Mouse (Mus musculus): ENCODE measurements around the gene Chchd5.
A peak's percentile ranks its signal among the peaks of the same experiment; 100 is the strongest.

The Chchd5 gene

DNA sequence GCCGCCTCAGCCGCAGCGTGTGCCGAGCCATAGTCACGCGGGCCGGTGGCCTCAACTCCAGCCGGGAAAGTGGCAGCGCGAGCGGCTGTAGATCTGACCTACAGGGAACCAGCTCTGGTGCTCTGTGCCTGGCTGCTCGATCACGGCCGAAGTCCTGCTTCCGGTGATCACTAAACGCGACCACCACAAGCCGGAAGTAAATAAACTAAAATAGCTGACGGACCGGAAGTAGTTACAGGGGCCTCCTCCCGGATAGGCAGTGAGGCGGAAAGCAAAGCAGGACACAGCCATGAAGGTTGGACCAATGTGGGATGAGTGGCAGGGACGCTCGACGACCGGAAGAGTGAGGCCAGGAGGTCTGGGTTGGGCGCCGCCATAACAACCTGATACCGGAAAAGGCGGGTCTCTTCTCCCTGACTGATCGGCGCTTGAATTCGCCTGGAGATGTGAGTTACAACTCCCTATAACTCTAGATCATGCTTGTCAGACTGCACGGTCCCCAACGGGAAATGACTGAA, at the start of gene Chchd5:
TSS of gene Chchd5 (plus strand) at position 289 of the 518 bp plus-strand sequence.
- peak; percentile 83 for DNase-seq (ENCODE audit: low read depth)

- no peak for DNase-seq (ENCODE audit: low read depth)
These were observed 48.4 kb upstream of the Chchd5 start for GRCm38 (mm10) chr2:129081097-129081496.

DNA sequence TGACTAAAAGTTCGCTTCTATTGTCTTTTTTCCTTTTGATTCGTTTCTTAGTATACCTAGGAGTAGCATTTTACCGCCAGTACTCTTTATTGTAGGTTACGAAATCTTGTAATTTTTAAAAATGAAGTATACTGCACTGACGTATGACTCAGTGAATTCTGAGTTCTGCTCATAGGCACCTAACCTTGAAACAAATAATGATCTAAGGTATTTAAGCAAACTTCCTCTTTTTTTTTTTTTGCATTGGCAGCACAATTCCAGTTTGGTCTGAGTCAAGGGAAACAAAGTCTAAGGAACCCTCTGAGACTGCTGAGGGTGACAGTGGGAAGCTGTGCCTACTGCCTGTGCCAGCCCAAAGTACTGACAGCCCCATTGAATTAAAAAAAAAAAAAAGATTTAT, 46.0 kb upstream of the Chchd5 start:
- DNase-seq (ENCODE audit: low read depth) = no peak

GRCm38 (mm10) chr2:129084959-129085358, 44.5 kb upstream of the Chchd5 start:
- DNase-seq (ENCODE audit: low read depth) = peak; percentile 72

DNA sequence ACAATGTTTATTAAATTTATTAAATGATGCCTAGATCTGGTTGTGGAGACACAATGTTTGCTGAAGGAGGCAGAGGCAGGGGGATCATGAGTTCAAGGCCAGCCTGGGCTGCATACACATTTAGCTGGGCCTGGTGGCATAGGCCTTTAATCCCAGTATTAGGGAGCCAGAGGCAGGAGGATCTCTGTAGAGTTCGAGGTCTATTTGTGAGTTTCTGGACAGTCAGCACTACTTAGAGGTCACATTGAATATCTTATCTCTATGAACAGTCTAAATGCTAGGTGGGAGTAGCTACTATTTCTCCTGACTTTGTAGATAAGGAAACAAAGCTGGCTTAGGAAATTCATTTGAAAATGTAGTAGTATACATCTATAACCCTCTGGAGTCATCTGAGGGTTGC, 42.0 kb upstream of the Chchd5 start:
- no peak for DNase-seq (ENCODE audit: low read depth)

GRCm38 (mm10) chr2:129090370-129090769, 39.1 kb upstream of the Chchd5 start:
- DNase-seq (ENCODE audit: low read depth) = no peak

- no peak for DNase-seq (ENCODE audit: low read depth)
These were observed 36.7 kb upstream of the Chchd5 start for GRCm38 (mm10) chr2:129092810-129093209.

GRCm38 (mm10) chr2:129093926-129094724, 35.4 kb upstream of the Chchd5 start:
- no peak for DNase-seq (ENCODE audit: low read depth)

- DNase-seq (ENCODE audit: low read depth) = peak; percentile 89
These were observed 28.7 kb upstream of the Chchd5 start, which contains the start of gene Polr1b for GRCm38 (mm10) chr2:129100784-129101310. Gene Polr1b (plus strand): TSS chr2:129100995.

- DNase-seq (ENCODE audit: low read depth) = no peak
These were observed 16.6 kb upstream of the Chchd5 start for GRCm38 (mm10) chr2:129112924-129113323.

DNA sequence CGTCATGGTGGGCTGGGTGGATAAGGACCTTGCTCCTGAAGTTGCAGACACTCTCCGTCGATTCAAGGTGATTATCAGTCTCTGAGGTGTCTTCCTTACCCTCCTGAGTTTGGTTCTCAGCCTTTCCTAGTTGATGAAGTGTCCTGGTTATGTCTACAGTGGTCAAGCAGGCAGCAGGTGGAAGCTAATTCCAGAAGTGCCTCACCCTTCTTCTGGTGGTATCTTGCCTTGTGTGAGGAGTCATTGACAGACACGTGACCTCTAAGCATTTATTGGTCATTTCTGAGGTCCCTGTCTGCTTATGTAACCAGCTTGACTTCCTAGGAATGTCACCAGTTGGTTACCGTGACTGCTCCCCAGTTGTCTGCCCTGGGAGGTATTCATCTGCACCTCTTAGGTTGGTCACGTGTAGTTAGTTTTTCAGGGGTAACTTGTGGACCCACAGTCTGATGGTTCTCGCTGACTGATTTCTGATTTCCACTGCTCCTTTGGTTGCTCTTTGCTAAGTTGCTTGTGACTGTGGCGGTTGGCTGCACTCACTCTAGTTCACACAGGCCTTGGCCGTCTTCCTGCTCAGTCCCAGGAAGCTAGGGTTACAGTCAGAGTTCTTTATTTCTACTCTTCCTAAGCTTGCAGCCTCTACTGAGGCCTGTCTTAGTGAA, 13.7 kb upstream of the Chchd5 start:
- no peak for DNase-seq (ENCODE audit: low read depth)

GRCm38 (mm10) chr2:129116368-129116739, 13.1 kb upstream of the Chchd5 start:
- DNase-seq (ENCODE audit: low read depth) = no peak

DNA sequence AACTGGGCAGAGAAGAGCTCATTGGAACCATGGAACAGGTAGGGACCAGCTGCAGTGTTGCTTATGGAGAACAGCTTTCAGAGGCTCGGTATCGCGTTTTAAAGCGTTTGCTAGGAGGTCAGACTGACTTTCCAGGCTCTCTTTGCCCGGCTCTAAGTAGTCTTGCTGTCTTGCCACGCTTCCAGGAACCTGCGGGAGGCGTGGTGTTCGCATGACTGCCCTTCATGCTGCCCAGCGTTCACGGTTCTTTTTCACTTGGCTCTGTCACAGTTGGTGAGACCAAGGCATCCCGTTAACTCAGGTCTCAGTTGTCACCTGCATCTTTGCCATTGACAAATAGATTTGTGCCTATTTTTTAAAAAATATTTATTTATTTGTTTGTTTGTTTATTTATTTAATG, 11.4 kb upstream of the Chchd5 start:
- DNase-seq (ENCODE audit: low read depth) = no peak

DNA sequence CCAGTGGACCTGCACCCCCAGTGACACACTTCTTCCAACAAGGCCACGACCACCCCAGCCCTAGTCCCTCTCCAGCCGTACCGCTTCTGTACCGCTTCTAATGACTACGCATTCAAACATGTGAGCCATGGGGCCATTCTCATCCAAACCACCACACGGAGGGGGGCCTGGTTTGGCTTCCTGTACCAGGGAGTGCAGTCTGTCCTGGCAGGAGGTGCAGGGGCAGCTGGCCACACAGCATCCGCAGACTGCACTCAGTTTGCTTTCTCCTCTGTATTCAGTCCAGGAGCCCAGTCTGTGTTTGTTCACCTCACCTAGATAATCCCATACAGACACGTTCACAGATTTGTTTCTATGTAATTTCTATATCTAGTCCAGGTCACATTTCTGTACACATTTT, 7.5 kb upstream of the Chchd5 start:
- no peak for DNase-seq (ENCODE audit: low read depth)

- peak; percentile 63 for DNase-seq (ENCODE audit: low read depth)
These were observed 566 bp downstream of the Chchd5 start for GRCm38 (mm10) chr2:129129987-129130545.

DNA sequence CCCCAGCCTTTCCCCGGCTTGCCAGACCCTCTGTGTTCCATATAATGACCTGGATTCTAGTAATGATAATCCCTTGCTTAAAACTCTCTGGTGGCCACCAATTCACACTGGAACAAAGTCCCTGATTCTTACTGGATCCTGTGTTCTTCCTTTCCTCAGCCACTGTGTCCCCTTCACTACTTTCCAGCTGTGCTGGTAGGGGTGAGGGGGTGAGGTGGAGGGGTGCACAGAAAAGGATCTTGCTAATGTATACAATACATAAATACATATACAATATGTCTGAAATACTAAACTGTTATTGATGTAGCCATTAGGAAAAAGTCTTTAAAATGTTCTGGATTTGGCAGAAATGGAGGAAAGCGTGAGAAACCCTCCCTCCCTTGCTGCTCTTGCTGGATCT, 1.3 kb downstream of the Chchd5 start:
- DNase-seq (ENCODE audit: low read depth) = no peak

- no peak for DNase-seq (ENCODE audit: low read depth)
These were observed 2.7 kb downstream of the Chchd5 start for GRCm38 (mm10) chr2:129132231-129132630.

DNA sequence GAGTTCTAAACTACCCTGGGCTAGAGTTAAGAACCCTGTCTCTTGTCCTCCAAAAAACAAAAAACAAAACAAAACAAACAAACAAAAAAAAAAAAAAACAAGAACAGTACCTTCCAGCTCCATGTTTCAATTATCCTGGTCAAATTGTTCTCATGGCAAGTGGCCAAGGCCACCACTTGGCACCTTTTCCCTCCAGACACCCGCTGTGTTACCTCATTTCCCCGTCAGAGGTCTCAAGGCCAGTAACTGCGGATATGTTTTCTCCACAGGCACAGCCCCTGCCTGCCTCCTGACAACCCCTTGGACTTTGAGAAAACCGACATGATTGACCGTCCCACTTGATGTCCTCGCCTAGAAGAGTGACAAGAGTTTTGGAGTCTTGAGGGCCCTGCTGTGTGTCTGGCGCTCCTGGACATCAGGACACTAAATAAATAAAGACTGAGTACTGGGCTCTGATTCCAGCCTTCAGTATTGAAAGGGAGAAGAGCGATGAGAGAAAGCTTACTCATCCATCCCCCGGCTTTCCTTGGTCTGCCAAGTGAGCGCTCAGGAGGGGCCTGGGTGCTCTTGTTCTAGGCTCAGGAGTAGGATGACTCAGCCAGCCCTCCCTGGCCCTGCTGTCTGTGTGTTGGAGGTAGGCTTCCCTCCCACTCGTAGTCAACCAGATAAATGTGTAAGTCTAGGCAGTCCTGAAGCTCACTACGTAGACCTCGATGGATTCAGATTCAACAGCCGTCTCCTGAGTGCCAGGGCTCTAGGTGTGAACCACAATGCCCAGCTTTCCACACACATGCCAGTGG, 3.7 kb downstream of the Chchd5 start:
- DNase-seq (ENCODE audit: low read depth) = no peak

GRCm38 (mm10) chr2:129139906-129140305, 10.4 kb downstream of the Chchd5 start:
- DNase-seq (ENCODE audit: low read depth) = no peak

DNA sequence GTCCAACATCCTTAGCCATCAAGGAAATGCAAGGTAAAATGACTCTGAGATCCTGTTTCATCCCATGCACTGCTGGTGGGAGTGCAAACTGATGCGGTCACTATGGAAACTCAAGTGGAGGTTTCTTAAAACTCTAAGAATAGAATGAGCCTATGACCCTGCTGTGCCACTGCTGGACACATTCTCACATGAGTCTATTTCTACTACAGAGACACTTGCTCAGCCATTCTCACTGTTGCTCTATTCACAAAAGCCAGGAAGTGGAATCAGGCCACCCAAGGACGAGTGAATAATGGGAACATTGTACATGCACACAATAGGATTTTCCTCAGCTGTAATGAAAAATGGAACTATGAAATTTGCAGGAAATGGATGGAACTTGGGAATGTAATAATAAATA, 19.3 kb downstream of the Chchd5 start:
- DNase-seq (ENCODE audit: low read depth) = no peak

DNA sequence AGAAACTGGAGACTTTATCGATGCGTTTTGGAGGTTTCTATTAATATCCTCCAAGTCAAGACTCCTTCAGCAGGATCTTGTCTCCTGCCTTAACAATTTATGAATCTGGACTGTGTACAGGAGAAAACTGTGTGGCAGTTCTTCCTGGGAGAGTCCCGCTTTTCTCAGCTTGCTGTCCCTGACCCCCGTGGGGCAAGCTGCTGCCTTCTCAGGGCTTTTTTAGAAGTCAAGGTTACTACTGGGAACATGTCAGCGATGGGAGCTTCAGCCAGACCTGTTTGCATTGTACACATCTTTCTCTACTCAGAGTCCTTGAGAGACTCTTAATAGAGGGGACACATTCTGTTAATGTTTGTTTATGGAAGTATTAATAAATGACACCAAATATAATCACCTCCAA, 20.9 kb downstream of the Chchd5 start:
- no peak for DNase-seq (ENCODE audit: low read depth)

DNA sequence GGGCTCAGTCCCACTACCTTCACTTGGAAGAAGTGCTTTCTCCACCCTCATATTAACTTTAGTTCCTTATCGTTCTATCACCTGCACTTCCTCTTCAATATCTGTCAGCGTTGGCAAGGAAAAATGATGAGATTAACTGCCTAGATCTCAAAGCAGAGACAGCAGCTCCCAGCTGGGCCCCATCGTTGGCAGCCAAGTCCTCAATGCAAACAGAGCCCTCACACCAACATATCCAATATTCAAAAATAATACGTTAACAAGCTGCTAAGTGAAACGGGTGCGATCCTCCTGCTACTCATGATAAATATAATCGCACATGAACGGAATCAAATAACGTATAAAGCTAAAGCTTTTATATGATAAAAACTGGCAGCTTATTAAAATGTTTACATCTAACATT, 21.6 kb downstream of the Chchd5 start:
- no peak for DNase-seq (ENCODE audit: low read depth)
